Mouse (Mus musculus) cerebellum, adult 9-11 months (tissue): Measurements from ENCODE around the gene Adamts7.

Experiments
- DNase-seq: peaks from one replicate; pipeline ENCODE4 v3.0.0; 2022

The Adamts7 gene

GRCm38 (mm10) chr9:90162926-90163748, at the start of gene Adamts7:
Gene Adamts7 (plus strand): TSS chr9:90163069.
- DNase-seq, result no peak

DNA sequence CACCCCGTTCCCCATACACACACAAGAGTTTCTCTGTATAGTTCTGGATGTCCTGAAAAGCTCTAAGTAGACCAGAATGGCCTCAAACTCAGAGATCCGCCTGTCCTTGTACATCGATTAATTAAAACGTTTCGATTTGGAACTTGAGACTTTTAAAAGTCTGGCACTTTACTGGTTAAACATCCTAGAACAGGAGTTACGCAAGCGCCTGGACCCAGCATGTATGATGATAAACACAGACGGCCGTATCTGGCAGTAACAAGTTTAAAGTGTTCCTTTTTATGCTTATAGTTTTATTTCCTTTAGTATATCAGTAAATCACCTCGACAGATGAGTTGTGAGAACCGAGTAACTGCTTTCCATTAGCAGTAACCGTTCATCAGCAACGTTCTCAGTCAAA, 49.7 kb upstream of the Adamts7 start:
- DNase-seq, result no peak

DNA sequence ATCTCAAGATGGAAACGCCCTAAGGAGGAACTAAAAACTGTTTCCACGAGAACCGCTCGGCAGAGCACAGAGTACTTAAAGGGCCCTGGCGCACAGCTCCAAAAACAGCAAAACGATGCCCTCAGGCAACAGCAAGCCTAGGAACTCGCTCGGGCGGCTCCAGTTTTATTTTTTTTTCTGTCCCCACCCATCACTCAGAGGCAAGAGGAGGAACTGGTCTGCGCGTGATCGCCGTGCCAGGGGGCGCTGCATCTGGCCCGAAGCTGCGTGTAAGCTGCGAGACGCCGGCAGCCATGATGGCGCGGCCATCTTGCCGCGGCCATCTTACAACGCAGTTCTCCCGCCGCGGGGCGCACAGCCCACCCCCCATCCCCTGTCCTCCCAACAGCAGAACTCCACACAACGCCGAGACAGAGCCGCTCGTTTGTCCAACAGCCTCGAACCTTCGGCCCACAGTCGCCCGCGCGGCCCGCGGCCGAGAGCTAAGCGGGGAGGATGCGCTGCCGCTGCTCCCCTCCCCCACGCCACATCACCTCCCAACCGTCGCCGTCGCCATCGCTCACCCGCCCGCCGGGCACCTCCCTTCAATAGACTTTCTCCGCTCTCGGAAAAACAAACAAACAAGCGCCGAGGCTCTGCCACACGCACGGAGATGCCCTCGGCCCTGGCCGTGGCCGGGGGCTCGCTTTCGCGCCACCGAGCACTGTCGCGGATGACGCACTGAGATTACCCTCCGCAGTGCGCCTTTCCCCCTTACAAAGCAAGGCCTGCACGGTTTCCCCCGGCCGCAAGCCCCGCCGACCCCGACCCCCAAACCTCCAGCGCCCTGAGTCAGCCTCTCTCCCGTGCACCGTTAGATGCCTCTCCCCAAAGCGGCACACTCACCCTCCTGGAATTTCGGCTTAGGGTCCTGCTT, 49.0 kb upstream of the Adamts7 start:
- peak; percentile 87 for DNase-seq

- DNase-seq, result peak; percentile 98
Measured at GRCm38 (mm10) chr9:90114567-90115307, 48.1 kb upstream of the Adamts7 start, which contains the start of gene Morf4l1. Gene Morf4l1 (minus strand): TSS chr9:90114774.

GRCm38 (mm10) chr9:90115308-90115700, 47.6 kb upstream of the Adamts7 start:
- no peak for DNase-seq

DNA sequence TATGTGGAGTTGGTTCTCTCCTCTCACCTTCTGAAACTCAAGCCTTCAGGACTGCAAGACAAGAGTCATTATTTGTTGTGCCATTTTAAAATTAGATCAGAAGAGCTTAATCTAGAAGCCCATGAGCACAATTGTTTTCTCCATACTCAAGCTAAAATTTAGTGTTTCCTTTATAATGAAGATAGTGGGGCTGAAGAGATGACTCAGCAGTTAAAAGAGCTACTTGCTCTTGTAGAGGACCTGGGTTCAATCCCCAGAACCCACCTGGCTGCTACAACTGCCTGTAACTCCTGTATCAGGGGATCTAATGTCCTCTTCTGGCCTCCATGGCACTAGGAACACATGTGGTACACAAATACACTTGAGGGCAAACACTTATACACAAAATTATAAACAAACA, 45.6 kb upstream of the Adamts7 start:
- DNase-seq, result no peak

DNA sequence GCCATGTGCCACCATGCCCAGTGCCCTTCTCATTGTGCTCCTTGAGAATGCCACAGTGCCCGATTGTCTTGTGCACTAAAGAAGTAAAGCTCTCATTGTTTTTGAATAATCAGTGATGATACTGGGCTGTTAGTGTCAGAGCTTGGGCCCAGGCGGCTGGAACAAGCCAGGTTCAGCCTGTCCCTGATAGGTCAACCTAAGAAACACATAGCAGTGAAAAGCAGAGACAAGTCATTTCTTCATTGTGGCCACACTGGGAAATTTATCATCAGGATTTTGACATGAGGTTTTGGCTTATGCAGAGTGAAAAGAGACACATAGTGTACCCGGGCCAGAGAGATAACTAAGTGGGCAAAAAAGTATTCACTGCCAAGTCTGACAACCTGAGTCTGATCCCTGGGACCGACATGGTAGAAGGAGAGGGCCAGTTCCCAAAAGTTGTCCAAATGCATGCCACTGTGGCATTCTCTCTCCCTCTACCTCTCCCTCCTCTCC, 40.6 kb upstream of the Adamts7 start:
- DNase-seq, result no peak

GRCm38 (mm10) chr9:90124156-90124872, 38.6 kb upstream of the Adamts7 start:
- no peak for DNase-seq

DNA sequence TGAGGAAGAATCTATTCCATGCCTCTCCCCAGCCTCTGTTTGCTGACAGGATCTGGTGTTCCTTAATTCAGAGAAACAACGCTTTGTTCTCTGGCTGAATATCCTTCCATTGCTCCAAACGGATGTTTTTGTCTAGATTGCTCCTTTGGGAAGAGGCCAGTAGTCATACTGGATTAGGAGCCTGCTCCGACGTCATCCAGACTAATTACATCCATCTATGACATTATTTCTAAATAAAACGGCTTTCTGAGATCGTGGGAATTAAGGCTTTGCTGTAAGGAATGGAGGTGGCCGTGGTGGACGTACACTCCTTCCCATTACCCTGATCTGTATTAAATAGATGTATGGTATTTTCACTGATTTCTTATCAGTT, 38.0 kb upstream of the Adamts7 start:
- no peak for DNase-seq

DNA sequence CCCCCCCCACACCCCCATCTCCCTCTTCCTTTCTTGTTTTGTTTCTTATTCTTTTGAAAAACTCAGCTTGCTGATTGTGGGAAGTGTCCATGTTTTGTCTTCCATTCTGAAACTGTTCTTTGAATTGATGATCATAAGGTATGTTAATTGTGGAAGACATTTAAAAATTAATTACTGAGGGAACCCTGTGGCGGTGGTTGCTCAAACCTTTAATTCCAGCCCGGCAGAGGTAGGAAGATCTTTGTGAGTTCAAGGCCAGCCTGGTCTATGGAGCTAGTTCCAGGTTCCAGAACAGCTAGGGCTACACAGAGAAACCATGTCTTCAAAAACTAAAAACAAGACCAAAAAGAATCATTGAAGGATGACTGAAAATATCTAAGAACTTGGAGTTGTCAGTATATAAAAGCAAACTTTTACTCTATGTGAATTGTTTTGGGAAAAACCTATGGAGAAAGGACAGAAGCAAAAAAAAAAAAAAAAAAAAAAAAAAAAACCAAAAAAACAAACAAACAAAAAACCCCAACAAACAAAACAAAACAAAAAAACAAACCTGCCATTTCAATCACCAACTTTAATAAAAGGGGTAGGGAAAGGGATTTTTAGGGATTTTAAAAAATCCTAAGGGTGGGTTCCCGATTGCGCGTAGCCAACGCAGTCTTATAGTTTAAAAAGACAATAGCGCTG, 37.3 kb upstream of the Adamts7 start:
- no peak for DNase-seq

DNA sequence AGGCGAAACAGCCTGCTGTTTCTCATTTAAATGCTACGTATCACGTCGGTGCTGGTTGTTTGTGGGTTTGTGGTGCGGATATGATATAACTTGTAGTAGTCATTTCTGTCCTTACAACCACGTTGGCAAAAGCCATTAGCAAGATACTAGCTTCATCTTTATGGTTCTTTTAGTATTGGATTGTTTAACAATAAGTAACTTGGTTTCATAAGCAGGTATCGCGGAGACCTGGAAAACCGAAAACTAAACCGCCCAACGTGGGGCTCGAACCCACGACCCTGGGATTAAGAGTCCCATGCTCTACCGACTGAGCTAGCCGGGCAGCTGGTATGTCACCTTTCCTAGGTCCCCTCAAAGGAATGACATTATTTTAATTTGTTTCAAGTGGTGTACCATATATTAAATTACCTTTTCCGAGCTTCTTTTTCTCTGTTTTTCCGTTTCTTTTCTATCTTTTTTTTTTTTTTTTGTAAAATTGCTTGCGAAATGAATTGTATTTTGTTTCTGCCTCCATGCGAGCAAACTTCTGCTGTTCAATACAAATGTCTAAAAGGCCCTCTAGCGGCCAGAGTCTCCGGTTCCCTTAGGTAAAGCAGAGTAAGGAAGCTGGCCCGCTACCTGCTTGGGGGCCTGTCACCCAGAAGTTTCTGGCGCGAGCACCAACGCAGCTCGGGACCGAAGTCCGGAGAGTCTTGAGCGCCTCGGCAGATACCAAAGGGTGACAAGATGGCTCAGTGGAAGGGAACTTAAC, 36.4 kb upstream of the Adamts7 start:
- DNase-seq, result peak; percentile 59

DNA sequence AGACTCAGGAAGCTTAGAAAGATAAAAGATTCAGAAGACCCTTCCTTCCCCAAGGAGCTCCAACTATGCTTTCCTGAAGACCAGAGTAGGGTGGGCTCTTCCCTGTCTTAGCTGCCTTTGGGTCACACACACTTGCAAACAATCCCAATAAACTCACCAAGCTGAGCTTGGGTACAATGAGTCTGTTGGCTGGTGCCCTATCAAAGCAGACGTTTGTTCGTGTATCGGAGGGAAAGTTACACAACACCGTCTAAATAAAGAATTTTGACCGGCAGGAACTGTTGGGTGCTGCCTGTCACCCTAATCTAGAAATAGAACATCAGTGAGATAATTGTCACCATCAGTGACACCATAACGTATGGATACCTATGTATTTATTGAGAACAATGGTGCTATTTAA, 35.7 kb upstream of the Adamts7 start:
- no peak for DNase-seq

GRCm38 (mm10) chr9:90128636-90129201, 34.1 kb upstream of the Adamts7 start:
- no peak for DNase-seq

DNA sequence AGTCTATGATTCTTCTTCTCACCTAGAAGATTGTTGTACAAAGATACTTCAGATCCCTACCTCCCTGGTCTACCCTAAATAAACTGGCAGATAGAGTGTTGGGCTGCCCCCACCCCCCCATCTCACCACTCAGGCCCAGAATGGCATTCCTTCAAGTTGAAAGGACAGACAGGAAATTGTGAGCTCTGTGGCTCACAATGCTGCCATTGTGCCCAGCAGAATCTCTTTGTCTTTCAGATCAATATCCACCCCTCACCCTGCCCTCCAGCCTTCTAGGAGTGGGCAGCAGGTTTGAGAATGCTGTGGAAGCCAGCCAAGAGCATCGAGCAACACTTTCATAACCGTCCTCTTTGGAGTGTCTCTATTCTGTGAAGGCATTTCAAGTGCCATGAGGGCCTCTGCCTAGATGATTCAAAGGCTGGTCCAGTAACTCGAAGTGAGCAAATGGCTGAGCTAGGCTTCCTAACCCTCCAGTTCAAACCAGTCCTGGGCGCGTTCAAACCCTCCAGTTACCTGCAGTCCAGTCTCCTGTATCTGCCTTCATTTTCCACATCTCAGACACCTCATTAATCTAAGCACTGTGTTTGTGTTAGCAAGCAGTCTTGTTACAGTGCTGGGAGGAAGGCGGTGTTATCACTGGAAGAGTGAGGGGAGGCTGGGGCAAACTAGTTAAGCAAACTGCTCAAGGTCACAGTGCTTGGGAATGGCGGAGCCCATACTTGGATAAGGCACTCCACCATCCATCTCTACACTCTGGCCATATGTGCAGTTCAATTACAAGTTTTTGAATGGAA, 29.1 kb upstream of the Adamts7 start:
- no peak for DNase-seq

- no peak for DNase-seq
Measured at GRCm38 (mm10) chr9:90135466-90135865, 27.4 kb upstream of the Adamts7 start.

GRCm38 (mm10) chr9:90135963-90136677, 26.7 kb upstream of the Adamts7 start:
- DNase-seq, result no peak

DNA sequence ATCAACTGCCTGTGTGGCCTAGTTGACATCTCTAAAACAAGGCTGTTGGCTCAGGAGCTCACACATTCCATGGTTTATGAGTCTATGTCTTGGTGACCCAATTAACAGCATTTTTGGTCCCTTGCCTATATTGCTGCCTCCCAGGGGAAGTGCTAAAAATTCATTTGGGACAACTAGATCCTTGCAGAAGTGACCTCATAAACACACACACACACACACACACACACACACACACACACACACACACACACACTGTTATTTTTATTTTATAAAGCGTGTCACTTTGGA, 26.2 kb upstream of the Adamts7 start:
- DNase-seq, result no peak

GRCm38 (mm10) chr9:90145788-90146187, 17.1 kb upstream of the Adamts7 start:
- DNase-seq, result no peak

- DNase-seq, result no peak
Measured at GRCm38 (mm10) chr9:90146869-90147268, 16.0 kb upstream of the Adamts7 start.
